Mouse (Mus musculus) bone marrow, adult 2 months (tissue): ENCODE results near the gene Clcnkb.

Source experiments
- CTCF ChIP-seq: fragments of 200-500 bp; IDR thresholded peaks from 2 replicates; pipeline ENCODE4 v1.5.1; 2011; ENCODE audit warnings: low read length, control low read depth; ENCODE audit not compliant: control insufficient read depth, insufficient read depth
- POLR2A ChIP-seq: fragments of 200-500 bp; IDR thresholded peaks from 2 replicates; pipeline ENCODE4 v1.6.1; 2011; ENCODE audit warnings: low read depth, mild to moderate bottlenecking, control low read depth, low read length, borderline replicate concordance; ENCODE audit not compliant: control insufficient read depth

- TF ChIP-seq CTCF (peak; percentile 95), POLR2A (no peak)
Measured at GRCm38 (mm10) chr4:141385275-141385674, 30.5 kb downstream of the Clcnkb start.
